Mouse (Mus musculus) adrenal gland, adult 10 weeks (tissue): ENCODE results near the gene Tmsb15b2. TPM values are rescaled to one million over a fixed set of nuclear protein-coding genes. Genes with fewer than 3 reads are reported as not detected.

Experiments
- polyA plus RNA-seq: library from polyadenylated mRNA; stranded (reverse); fragments of 350-450 nt; fragmentation: Illumina TruSeq; extraction: RNeasy Lipid Tissue Mini Kit (QIAGEN cat#74804); gene quantifications from one replicate; pipeline ENCODE4 v1.2.3, GENCODE M21; 2014; ENCODE audit warnings: low read depth, low replicate concordance

Gene Tmsb15b2
- polyA plus RNA-seq, result 234 TPM

DNA sequence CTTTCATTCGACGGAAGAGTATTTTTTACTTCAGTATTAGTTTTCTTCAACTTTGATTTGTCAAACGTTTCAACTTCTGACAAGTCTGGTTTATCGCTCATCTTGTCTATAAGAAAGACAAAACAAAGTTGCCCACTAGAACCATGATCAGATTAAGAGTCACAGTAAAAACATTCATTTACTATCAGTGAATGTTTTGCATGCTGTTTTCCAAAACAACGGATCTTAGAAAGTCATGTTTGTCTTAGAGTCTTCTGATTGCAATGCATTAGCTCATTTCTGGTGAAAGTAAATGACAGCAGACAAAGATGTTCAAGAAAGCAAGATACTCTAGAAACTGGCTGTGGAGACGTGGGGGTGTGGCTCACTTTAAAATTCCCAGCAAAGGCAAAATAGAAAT lies at the start of gene Tmsb15b2:
Gene Tmsb15b2, minus strand, starts transcription at position 101 of the 400 bp plus-strand sequence.

DNA sequence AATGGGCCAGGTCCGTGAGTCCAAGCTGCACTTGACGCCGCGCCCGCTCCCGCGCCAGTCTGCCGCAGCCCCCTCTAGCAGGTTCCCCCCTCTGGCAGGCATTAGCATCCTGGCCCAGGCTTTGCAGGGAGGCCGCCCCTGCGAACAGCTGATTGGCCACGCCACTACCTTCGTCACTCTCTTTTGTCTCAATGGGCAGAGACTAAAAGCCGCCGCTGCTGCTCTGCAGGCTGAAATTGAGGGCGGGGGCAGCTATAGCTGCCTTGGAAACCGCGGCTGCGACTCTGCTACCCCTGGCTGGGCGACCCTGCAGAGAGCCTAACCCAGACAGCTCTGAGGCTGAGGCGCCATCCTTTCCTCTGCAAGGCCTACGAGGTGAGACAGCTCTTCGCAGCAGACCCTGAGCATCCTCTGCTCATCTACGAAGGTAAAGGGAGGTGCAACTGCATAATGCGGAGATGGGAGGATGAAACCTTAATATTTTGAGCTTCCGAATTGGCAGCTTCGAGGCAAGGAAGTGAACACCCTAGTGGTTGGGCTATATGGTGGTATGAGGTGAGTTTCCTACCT lies 17.8 kb upstream of the Tmsb15b2 start, which contains the start of gene Zcchc18:
Gene Zcchc18, plus strand, starts transcription at position 178 of the 570 bp plus-strand sequence.

DNA sequence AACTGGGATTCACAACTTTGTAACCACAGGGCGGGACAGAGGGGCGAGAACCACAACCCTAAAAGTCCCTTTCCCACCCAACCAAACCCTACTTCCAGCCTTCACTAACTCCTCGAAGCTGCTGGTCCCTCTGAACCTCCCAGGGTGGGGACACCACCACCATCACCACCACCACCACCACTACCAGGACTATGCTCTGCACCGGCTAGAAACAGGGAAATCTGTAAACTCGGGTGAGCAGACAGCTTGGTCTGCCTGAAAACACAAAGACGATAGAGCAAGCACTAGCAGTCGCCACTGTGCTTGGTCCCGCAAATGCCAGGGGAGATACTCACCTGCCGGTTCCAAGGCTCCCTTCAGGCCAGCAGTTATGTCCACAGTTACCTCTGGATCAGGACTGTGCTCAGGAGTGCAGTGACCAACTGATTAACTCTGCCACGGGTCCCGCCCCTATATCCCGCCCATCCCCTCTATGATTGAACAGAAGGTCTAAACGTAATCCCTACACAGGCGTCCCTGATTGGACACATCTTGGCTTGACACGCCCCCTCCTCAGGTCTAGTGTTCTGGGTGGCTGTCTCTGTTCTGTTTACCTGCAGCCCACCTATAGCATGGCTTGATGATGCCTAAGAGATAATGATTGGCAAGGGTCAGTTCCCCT lies 1.3 kb upstream of the Tmsb15b2 start, which contains the start of the genes Tmsb15l and Tmsb15b1:
Gene Tmsb15l, minus strand, starts transcription at position 446 of the 661 bp plus-strand sequence.
Gene Tmsb15b1, minus strand, starts transcription at position 451 of the 661 bp plus-strand sequence.

DNA sequence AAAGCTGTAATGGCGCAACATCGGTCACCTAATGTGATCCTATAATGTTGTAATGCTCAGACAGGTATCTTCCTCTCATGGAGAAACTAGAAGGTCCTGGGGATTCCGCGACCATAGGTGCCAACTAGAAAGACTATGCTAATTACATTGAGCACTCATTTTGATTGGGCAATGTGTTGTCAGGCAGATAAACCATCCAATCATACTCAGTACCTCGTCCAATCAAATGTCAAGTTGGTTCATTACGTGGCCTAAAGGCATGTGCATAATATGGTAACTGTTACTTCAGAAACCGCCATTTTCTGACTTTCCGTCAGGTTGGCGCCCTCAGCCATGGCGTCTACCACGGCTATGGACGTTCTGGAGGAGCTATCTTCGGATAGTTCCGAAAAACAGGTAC lies 48.3 kb downstream of the Tmsb15b2 start, which contains the start of gene H2bfm:
Gene H2bfm, plus strand, starts transcription at position 295 of the 400 bp plus-strand sequence.

Other genes starting within 250 kb of the Tmsb15b2 start
- gene Morf4l2, start 231.8 kb downstream of the Tmsb15b2 start, polyA plus RNA-seq, result 663 TPM
- gene Glra4, start 195.4 kb downstream of the Tmsb15b2 start, polyA plus RNA-seq, result not detected
- gene Plp1, start 152.8 kb downstream of the Tmsb15b2 start, polyA plus RNA-seq, result 11.7 TPM
- gene Rab9b, start 106.7 kb downstream of the Tmsb15b2 start, polyA plus RNA-seq, result 2.1 TPM
- not detected for gene H2bfm, start 48.2 kb downstream of the Tmsb15b2 start, polyA plus RNA-seq
- 27.9 TPM for gene Tmsb15l, start 1.4 kb upstream of the Tmsb15b2 start, polyA plus RNA-seq
- 14.9 TPM for gene Tmsb15b1, start 1.4 kb upstream of the Tmsb15b2 start, polyA plus RNA-seq
- gene Zcchc18, start 17.7 kb upstream of the Tmsb15b2 start, polyA plus RNA-seq, result 11.7 TPM
- 9.0 TPM for gene Slc25a53, start 62.8 kb upstream of the Tmsb15b2 start, polyA plus RNA-seq
- gene Fam199x, start 74.1 kb upstream of the Tmsb15b2 start, polyA plus RNA-seq, result 17.1 TPM
- gene Esx1, start 146.6 kb upstream of the Tmsb15b2 start, polyA plus RNA-seq, result not detected